Mouse (Mus musculus) activated CD4-positive, CD25-positive, alpha-beta regulatory T cell, adult 4 months (primary cell): ENCODE data around the gene Epo. TPM values are rescaled to one million over a fixed set of nuclear protein-coding genes. Genes with fewer than 3 reads are reported as not detected.

Experiments
- ATAC-seq: one replicate; pipeline ENCODE4 v1.8.0; 2017
- polyA plus RNA-seq, 2 experiments: library from polyadenylated mRNA; unstranded; fragments of 100-300 nt; shearing (Covaris generic); gene quantifications; one replicate each; pipeline ENCODE4 v1.2.1; 2017

The Epo gene
- polyA plus RNA-seq, 2 experiments from 2014 or later = not detected

GRCm38 (mm10) chr5:137518436-137518835, 14.6 kb downstream of the Epo start, which contains the start of gene Gigyf1:
Gigyf1 (plus strand) TSS chr5:137518548.
- no peak for ATAC-seq

GRCm38 (mm10) chr5:137514811-137515210, 18.2 kb downstream of the Epo start:
- ATAC-seq = no peak

- ATAC-seq = no peak
These were observed 18.9 kb downstream of the Epo start for GRCm38 (mm10) chr5:137513951-137514721.

- no peak for ATAC-seq
These were observed 19.9 kb downstream of the Epo start for GRCm38 (mm10) chr5:137512847-137513794.

- no peak for ATAC-seq
These were observed 21.3 kb downstream of the Epo start for GRCm38 (mm10) chr5:137511706-137512105.

GRCm38 (mm10) chr5:137510573-137511390, 22.3 kb downstream of the Epo start:
- peak; percentile 38 for ATAC-seq

- ATAC-seq = peak; percentile 45
These were observed 23.0 kb downstream of the Epo start for GRCm38 (mm10) chr5:137510014-137510501.

- ATAC-seq = no peak
These were observed 29.0 kb downstream of the Epo start for GRCm38 (mm10) chr5:137504041-137504440.

- peak; percentile 49 for ATAC-seq
These were observed 30.4 kb downstream of the Epo start for GRCm38 (mm10) chr5:137502667-137503110.

GRCm38 (mm10) chr5:137501709-137502666, 31.1 kb downstream of the Epo start, which contains the start of gene Pop7:
Pop7 (minus strand) TSS chr5:137502518.
- peak; percentile 94 for ATAC-seq

- no peak for ATAC-seq
These were observed 32.9 kb downstream of the Epo start for GRCm38 (mm10) chr5:137500186-137500585.

GRCm38 (mm10) chr5:137493831-137494230, 39.2 kb downstream of the Epo start:
- ATAC-seq = no peak

- no peak for ATAC-seq
These were observed 41.5 kb downstream of the Epo start for GRCm38 (mm10) chr5:137491559-137491958.

GRCm38 (mm10) chr5:137487616-137488015, 45.4 kb downstream of the Epo start:
- ATAC-seq = no peak

- ATAC-seq = no peak
These were observed 47.2 kb downstream of the Epo start for GRCm38 (mm10) chr5:137485851-137486155.

GRCm38 (mm10) chr5:137485071-137485850, 47.8 kb downstream of the Epo start:
- no peak for ATAC-seq

- no peak for ATAC-seq
These were observed 51.1 kb downstream of the Epo start for GRCm38 (mm10) chr5:137481897-137482296.

- no peak for ATAC-seq
These were observed 51.9 kb downstream of the Epo start for GRCm38 (mm10) chr5:137481138-137481537.

GRCm38 (mm10) chr5:137476964-137477363, 56.1 kb downstream of the Epo start, which contains the start of gene Zan:
Zan (minus strand) TSS chr5:137477064.
- no peak for ATAC-seq

- no peak for ATAC-seq
These were observed 58.7 kb downstream of the Epo start for GRCm38 (mm10) chr5:137474351-137474750.
